Mouse (Mus musculus) ES-Bruce4 (cell line): ENCODE data around the gene Lrrc28. TPM values are rescaled to one million over a fixed set of nuclear protein-coding genes. Genes with fewer than 3 reads are reported as not detected.
"Not testable (repeated sequence)": the region's sequence is repeated elsewhere in the genome, so short reads cannot be mapped to it uniquely, and the experiment has no call there.

ENCODE experiments used
- H3K27ac ChIP-seq: 2 replicates; pipeline ENCODE4 v1.5.1; 2012; ENCODE audit warnings: low read length, inconsistent platforms; ENCODE audit not compliant: insufficient read depth
- H3K27me3 ChIP-seq: 2 replicates; pipeline ENCODE4 v1.6.1; 2012; ENCODE audit warnings: mild to moderate bottlenecking, low read length, inconsistent platforms; ENCODE audit not compliant: control insufficient read depth, poor library complexity, insufficient read depth, severe bottlenecking
- H3K36me3 ChIP-seq: 2 replicates; pipeline ENCODE4 v1.6.1; 2012; ENCODE audit warnings: inconsistent platforms, mild to moderate bottlenecking, low read length, moderate library complexity; ENCODE audit not compliant: control insufficient read depth, poor library complexity, insufficient read depth, severe bottlenecking
- H3K4me1 ChIP-seq: one replicate; pipeline ENCODE4 v1.8.1; 2011; ENCODE audit warnings: low read length; ENCODE audit not compliant: control insufficient read depth, insufficient read depth
- H3K4me3 ChIP-seq: 2 replicates; pipeline ENCODE4 v1.5.1; 2011; ENCODE audit warnings: low read depth, mild to moderate bottlenecking, low read length
- H3K9ac ChIP-seq: 2 replicates; pipeline ENCODE4 v1.6.1; 2012; ENCODE audit warnings: low read depth, mild to moderate bottlenecking, inconsistent platforms; ENCODE audit not compliant: poor library complexity, severe bottlenecking
- H3K9me3 ChIP-seq: replicated peaks from 2 replicates; pipeline ENCODE4 v1.6.1; 2012; ENCODE audit warnings: mild to moderate bottlenecking, low read length, inconsistent platforms; ENCODE audit not compliant: control insufficient read depth, poor library complexity, insufficient read depth, severe bottlenecking
- CTCF ChIP-seq: IDR thresholded peaks from one replicate; pipeline ENCODE4 v1.8.1; 2011; ENCODE audit warnings: low read depth, low read length
- EP300 ChIP-seq: IDR thresholded peaks from 2 replicates; pipeline ENCODE4 v1.6.1; 2011; ENCODE audit warnings: low read depth, low read length; ENCODE audit not compliant: insufficient read depth
- POLR2A ChIP-seq: IDR thresholded peaks from one replicate; pipeline ENCODE4 v1.8.1; 2011; ENCODE audit warnings: low read length; ENCODE audit not compliant: insufficient read depth
- polyA plus RNA-seq: library from polyadenylated mRNA; stranded (reverse); fragments of >200 nt; gene quantifications from 2 replicates; pipeline ENCODE4 v1.2.4, GENCODE M21; 2011; ENCODE audit warnings: low read depth; ENCODE audit not compliant: missing spikeins, insufficient read depth, insufficient read length

The Lrrc28 gene
- polyA plus RNA-seq, 1 experiment, result 34.5 TPM

DNA sequence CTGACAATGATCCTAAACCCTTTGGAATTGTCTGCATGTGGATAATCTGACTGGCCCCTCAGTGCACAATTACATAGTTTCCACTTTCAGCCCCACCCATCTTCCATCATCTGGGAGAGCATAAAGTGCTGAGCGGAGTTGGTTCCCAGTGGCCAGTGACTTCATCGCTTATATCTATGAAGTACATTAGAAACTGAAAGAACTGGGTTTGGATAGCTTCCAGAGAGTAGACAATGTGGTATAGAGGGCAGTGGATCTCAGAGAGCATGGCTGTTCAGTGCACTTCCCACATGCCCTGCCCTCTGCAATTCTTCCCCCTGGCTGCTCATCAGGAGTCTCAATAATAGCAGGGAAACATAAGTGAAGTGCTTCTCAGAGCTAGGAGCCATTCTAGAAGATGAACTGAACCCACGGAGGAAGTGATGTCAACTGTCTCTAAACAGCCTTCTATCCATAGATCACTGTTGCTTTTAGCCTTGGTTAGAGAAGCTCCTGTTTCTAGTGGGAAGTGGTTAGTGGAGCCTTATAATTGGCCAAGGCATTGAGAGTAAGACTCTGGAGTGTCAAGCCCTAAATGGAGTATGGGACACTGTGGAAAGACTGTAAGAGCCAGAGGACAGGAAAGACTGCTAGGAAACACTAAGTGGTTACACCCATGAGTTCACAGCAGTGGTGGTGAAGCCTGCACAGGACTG is 119.0 kb downstream of the Lrrc28 start:
- H3K4me1 ChIP-seq, result no peaks in the 10 kb centered on the region
- H3K9me3 ChIP-seq, result no peaks in the 10 kb centered on the region
- H3K27ac ChIP-seq, result no peak overlapping the region
- no peak overlapping the region for H3K4me3 ChIP-seq
- H3K27me3 ChIP-seq, result no peaks in the 10 kb centered on the region
- TF ChIP-seq CTCF, result no peak
- no peak for TF ChIP-seq POLR2A
- no peak for TF ChIP-seq EP300
- no peaks in the 10 kb centered on the region for H3K36me3 ChIP-seq
- H3K9ac ChIP-seq, result no peak overlapping the region

DNA sequence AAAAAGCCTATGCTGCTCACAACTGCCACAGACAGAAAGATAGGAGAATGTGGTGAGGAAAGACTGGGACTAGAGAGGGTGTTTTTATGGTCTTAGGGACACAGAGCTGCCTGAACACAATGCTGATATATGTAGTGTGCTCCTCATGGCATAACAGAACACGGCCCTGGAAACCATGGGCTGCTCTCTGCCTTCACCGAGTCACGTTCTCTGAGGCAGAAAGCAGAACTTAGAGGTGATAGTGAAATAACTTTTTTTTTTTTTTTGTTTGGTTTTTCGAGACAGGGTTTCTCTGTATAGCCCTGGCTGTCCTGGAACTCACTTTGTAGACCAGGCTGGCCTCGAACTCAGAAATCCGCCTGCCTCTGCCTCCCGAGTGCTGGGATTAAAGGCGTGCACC is 121.0 kb downstream of the Lrrc28 start:
- H3K4me3 ChIP-seq, H3K4me1 ChIP-seq, H3K9ac ChIP-seq, H3K9me3 ChIP-seq, H3K27ac ChIP-seq, H3K36me3 ChIP-seq, H3K27me3 ChIP-seq: not testable (repeated sequence)

DNA sequence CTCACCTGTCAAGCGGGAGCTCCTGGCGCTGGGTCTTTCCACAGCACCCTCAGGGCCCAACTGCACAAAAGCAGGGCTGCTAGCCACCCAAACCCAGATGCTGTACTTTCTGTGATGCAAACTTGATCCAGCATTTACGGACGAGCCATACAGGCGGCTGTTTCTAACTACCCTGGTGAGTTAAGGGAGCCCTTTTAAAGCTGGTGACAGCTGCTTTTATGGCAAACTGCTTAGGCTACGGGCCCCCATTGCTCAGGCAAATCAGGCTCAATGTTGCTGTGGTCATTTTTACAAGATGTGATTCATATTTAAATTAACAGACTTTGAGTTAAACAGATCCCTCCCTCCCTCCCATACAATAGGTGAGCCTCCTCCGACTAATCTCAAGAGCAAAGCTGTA is 121.7 kb downstream of the Lrrc28 start:
- TF ChIP-seq EP300, result no peak
- TF ChIP-seq POLR2A, result no peak
- no peak overlapping the region for H3K4me3 ChIP-seq
- no peaks in the 10 kb centered on the region for H3K4me1 ChIP-seq
- H3K27me3 ChIP-seq, result no peaks in the 10 kb centered on the region
- no peak overlapping the region for H3K27ac ChIP-seq
- H3K36me3 ChIP-seq, result no peaks in the 10 kb centered on the region
- no peaks in the 10 kb centered on the region for H3K9me3 ChIP-seq
- H3K9ac ChIP-seq, result no peak overlapping the region

DNA sequence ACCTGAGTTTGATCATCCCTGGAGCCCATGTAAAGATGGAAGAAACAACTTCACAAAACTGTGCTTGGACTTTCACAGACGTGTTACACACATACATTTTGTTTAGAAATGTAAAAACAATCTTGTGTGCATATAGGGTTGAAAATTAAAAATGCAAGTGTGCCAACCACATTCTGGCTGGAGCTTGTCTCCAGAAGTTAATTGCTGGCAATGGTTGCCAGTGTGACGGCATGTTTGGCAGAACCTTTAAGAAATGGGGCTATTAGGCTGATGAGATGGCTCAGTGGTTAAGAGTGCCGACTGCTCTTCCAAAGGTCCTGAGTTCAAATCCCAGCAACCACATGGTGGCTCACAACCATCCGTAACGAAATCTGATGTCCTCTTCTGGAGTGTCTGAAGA is 123.3 kb downstream of the Lrrc28 start:
- not testable (repeated sequence) for H3K36me3 ChIP-seq, H3K9ac ChIP-seq, H3K9me3 ChIP-seq, H3K4me1 ChIP-seq, H3K27me3 ChIP-seq, H3K27ac ChIP-seq, H3K4me3 ChIP-seq

DNA sequence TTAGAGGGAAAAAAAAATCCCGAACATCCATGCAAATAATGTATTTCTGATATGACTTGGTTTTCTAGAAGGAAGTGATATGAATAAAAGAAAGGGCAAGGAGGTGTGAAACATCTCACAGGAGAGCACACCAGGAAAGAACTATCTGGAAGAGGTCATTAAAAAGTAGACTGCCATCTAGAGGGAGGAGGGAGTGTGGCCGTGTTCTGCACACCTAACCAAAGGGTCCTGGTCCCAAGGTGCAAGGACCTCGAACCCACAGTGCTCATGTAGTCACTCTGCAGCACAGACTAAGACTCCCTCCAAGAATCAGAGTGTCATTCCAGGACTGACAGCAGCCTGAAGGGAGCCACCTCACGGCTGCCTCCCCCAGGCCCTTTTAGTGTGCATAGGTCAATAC is 124.1 kb downstream of the Lrrc28 start:
- Histone ChIP-seq H3K4me1 (no peaks in the 10 kb centered on the region), H3K36me3 (no peaks in the 10 kb centered on the region), H3K9me3 (no peaks in the 10 kb centered on the region), H3K9ac (no peak overlapping the region), H3K27me3 (no peaks in the 10 kb centered on the region), H3K4me3 (no peak overlapping the region), H3K27ac (no peak overlapping the region)
- TF ChIP-seq EP300 (no peak), CTCF (peak; percentile 28), POLR2A (no peak)

DNA sequence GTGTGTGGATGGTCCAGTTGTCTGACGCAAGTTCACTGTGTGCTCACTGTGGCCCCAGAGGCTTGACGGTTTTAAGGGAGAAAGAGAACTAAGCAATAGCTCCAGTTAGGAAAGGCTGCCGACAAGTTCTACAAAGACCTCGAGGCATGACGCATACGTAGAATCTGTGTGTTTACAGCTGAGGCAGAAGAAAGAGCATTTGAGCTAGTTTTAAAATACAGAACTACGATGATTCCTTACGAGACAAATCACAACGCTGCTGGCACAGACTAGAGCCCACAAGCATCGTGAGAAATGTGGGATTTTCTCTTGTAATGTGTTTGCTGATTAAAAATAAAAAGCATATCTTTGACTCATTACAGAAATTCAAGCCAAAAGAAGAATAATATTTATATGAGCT is 125.1 kb downstream of the Lrrc28 start:
- Histone ChIP-seq H3K27me3 (no peaks in the 10 kb centered on the region), H3K9ac (no peak overlapping the region), H3K36me3 (no peaks in the 10 kb centered on the region)

More for the DNA sequence above, 125.1 kb downstream of the Lrrc28 start:
- Histone ChIP-seq H3K9me3 (no peaks in the 10 kb centered on the region), H3K27ac (no peak overlapping the region), H3K4me1 (no peaks in the 10 kb centered on the region), H3K4me3 (no peak overlapping the region)
- TF ChIP-seq EP300 (no peak), CTCF (no peak), POLR2A (no peak)
